Mouse (Mus musculus): ENCODE measurements at regions not wholly inside any gene's neighbourhood (a gene's known extent, or its start where the extent isn't known, plus 50 kb on each side); places are given as distances from the start of the nearest gene placed in this dataset.

GRCm38 (mm10) chr16:25597435-25597834 lies 86.1 kb upstream of the Trp63 start:
- ATAC-seq (ENCODE audit: low FRiP score, low read depth) (no peak), DNase-seq (ENCODE audit: low spot score) (no peak)
- WGBS: 78% methylated on average over 1 of the region's 1 CpGs

GRCm38 (mm10) chr16:25603121-25603520 lies 80.4 kb upstream of the Trp63 start:
- DNase-seq (ENCODE audit: low spot score): no peak
- no peak overlapping the region for H3K4me3 ChIP-seq (replicated peaks; ENCODE audit: low read length)
- ATAC-seq (ENCODE audit: low FRiP score, low read depth): no peak
- H3K36me3 ChIP-seq (ENCODE audit: control insufficient read depth, insufficient read depth, low read length): no peaks in the 10 kb centered on the region
- H3K27me3 ChIP-seq (ENCODE audit: control insufficient read depth, insufficient read depth, low read length): no peaks in the 10 kb centered on the region
- no peak overlapping the region for H3K4me2 ChIP-seq (replicated peaks; ENCODE audit: low read depth, low read length, severe bottlenecking)
- TF ChIP-seq POLR2A (IDR thresholded peaks at IDR 0.05; ENCODE audit: borderline replicate concordance, extremely low read depth, insufficient read depth, insufficient read length): no peak
- H3K27ac ChIP-seq (replicated peaks; ENCODE audit: low read depth, low read length): no peak overlapping the region
- H3K4me1 ChIP-seq (ENCODE audit: control insufficient read depth, insufficient read depth, low read length): no peaks in the 10 kb centered on the region
- no peak overlapping the region for H3K9ac ChIP-seq (ENCODE audit: low read depth, low read length, severe bottlenecking)
- WGBS: 72% methylated on average over 2 of the region's 2 CpGs
- H3K9me3 ChIP-seq (ENCODE audit: control insufficient read depth, low read length): no peaks in the 10 kb centered on the region

More at GRCm38 (mm10) chr16:25597435-25597834, 86.1 kb upstream of the Trp63 start:
- Histone ChIP-seq H3K36me3 (ENCODE audit: control insufficient read depth, insufficient read depth, low read length) (no peaks in the 10 kb centered on the region), H3K9ac (ENCODE audit: low read depth, low read length, severe bottlenecking) (no peak overlapping the region), H3K4me3 (replicated peaks; ENCODE audit: low read length) (no peak overlapping the region), H3K4me2 (replicated peaks; ENCODE audit: low read depth, low read length, severe bottlenecking) (no peak overlapping the region), H3K27me3 (ENCODE audit: control insufficient read depth, insufficient read depth, low read length) (no peaks in the 10 kb centered on the region), H3K9me3 (ENCODE audit: control insufficient read depth, low read length) (no peaks in the 10 kb centered on the region), H3K27ac (replicated peaks; ENCODE audit: low read depth, low read length) (no peak overlapping the region), H3K4me1 (ENCODE audit: control insufficient read depth, insufficient read depth, low read length) (no peaks in the 10 kb centered on the region)
- no peak for TF ChIP-seq POLR2A (IDR thresholded peaks at IDR 0.05; ENCODE audit: borderline replicate concordance, extremely low read depth, insufficient read depth, insufficient read length)

GRCm38 (mm10) chr16:25615229-25615628 lies 68.3 kb upstream of the Trp63 start:
- no peak for ATAC-seq (ENCODE audit: low FRiP score, low read depth)
- H3K27ac ChIP-seq (replicated peaks; ENCODE audit: low read depth, low read length): no peak overlapping the region
- no peak overlapping the region for H3K4me3 ChIP-seq (replicated peaks; ENCODE audit: low read length)
- H3K27me3 ChIP-seq (ENCODE audit: control insufficient read depth, insufficient read depth, low read length): no peaks in the 10 kb centered on the region
- no peak for TF ChIP-seq POLR2A (IDR thresholded peaks at IDR 0.05; ENCODE audit: borderline replicate concordance, extremely low read depth, insufficient read depth, insufficient read length)
- WGBS: 70% methylated on average over 4 of the region's 4 CpGs
- no peak for DNase-seq (ENCODE audit: low spot score)
- no peak overlapping the region for H3K9ac ChIP-seq (ENCODE audit: low read depth, low read length, severe bottlenecking)
- no peaks in the 10 kb centered on the region for H3K9me3 ChIP-seq (ENCODE audit: control insufficient read depth, low read length)
- H3K4me1 ChIP-seq (ENCODE audit: control insufficient read depth, insufficient read depth, low read length): no peaks in the 10 kb centered on the region
- no peak overlapping the region for H3K4me2 ChIP-seq (replicated peaks; ENCODE audit: low read depth, low read length, severe bottlenecking)
- no peaks in the 10 kb centered on the region for H3K36me3 ChIP-seq (ENCODE audit: control insufficient read depth, insufficient read depth, low read length)

- no peak overlapping the region for H3K4me2 ChIP-seq (replicated peaks; ENCODE audit: low read depth, low read length, severe bottlenecking)
- no peaks in the 10 kb centered on the region for H3K9me3 ChIP-seq (ENCODE audit: control insufficient read depth, low read length)
- H3K9ac ChIP-seq (ENCODE audit: low read depth, low read length, severe bottlenecking): no peak overlapping the region
- H3K36me3 ChIP-seq (ENCODE audit: control insufficient read depth, insufficient read depth, low read length): no peaks in the 10 kb centered on the region
- no peaks in the 10 kb centered on the region for H3K4me1 ChIP-seq (ENCODE audit: control insufficient read depth, insufficient read depth, low read length)
- no peak overlapping the region for H3K4me3 ChIP-seq (replicated peaks; ENCODE audit: low read length)
- H3K27me3 ChIP-seq (ENCODE audit: control insufficient read depth, insufficient read depth, low read length): no peaks in the 10 kb centered on the region
- H3K27ac ChIP-seq (replicated peaks; ENCODE audit: low read depth, low read length): no peak overlapping the region
- ATAC-seq (ENCODE audit: low FRiP score, low read depth): no peak
- TF ChIP-seq POLR2A (IDR thresholded peaks at IDR 0.05; ENCODE audit: borderline replicate concordance, extremely low read depth, insufficient read depth, insufficient read length): no peak
- no peak for DNase-seq (ENCODE audit: low spot score)
Measured at GRCm38 (mm10) chr16:25615646-25616045, 67.9 kb upstream of the Trp63 start.

- Histone ChIP-seq H3K9ac (ENCODE audit: low read depth, low read length, severe bottlenecking) (no peak overlapping the region), H3K4me3 (replicated peaks; ENCODE audit: low read length) (no peak overlapping the region), H3K27me3 (ENCODE audit: control insufficient read depth, insufficient read depth, low read length) (no peaks in the 10 kb centered on the region), H3K4me1 (ENCODE audit: control insufficient read depth, insufficient read depth, low read length) (no peaks in the 10 kb centered on the region), H3K4me2 (replicated peaks; ENCODE audit: low read depth, low read length, severe bottlenecking) (no peak overlapping the region), H3K27ac (replicated peaks; ENCODE audit: low read depth, low read length) (no peak overlapping the region), H3K36me3 (ENCODE audit: control insufficient read depth, insufficient read depth, low read length) (no peaks in the 10 kb centered on the region), H3K9me3 (ENCODE audit: control insufficient read depth, low read length) (no peaks in the 10 kb centered on the region)
- WGBS: 88% methylated on average over 4 of the region's 4 CpGs
- no peak for DNase-seq (ENCODE audit: low spot score)
- TF ChIP-seq POLR2A (IDR thresholded peaks at IDR 0.05; ENCODE audit: borderline replicate concordance, extremely low read depth, insufficient read depth, insufficient read length): no peak
- no peak for ATAC-seq (ENCODE audit: low FRiP score, low read depth)
Measured at GRCm38 (mm10) chr16:25618898-25619297, 64.7 kb upstream of the Trp63 start.

GRCm38 (mm10) chr16:25622651-25623050 lies 60.9 kb upstream of the Trp63 start:
- H3K4me1 ChIP-seq (ENCODE audit: control insufficient read depth, insufficient read depth, low read length): no peaks in the 10 kb centered on the region
- WGBS: 88% methylated on average over 2 of the region's 2 CpGs
- H3K4me2 ChIP-seq (replicated peaks; ENCODE audit: low read depth, low read length, severe bottlenecking): no peak overlapping the region
- no peaks in the 10 kb centered on the region for H3K36me3 ChIP-seq (ENCODE audit: control insufficient read depth, insufficient read depth, low read length)
- H3K9me3 ChIP-seq (ENCODE audit: control insufficient read depth, low read length): no peaks in the 10 kb centered on the region
- no peak overlapping the region for H3K27ac ChIP-seq (replicated peaks; ENCODE audit: low read depth, low read length)
- H3K27me3 ChIP-seq (ENCODE audit: control insufficient read depth, insufficient read depth, low read length): no peaks in the 10 kb centered on the region
- no peak for TF ChIP-seq POLR2A (IDR thresholded peaks at IDR 0.05; ENCODE audit: borderline replicate concordance, extremely low read depth, insufficient read depth, insufficient read length)
- ATAC-seq (ENCODE audit: low FRiP score, low read depth): no peak
- H3K4me3 ChIP-seq (replicated peaks; ENCODE audit: low read length): no peak overlapping the region
- DNase-seq (ENCODE audit: low spot score): no peak
- no peak overlapping the region for H3K9ac ChIP-seq (ENCODE audit: low read depth, low read length, severe bottlenecking)
